Mouse (Mus musculus): ENCODE results near the gene Hist1h2bq. TPM values are rescaled to one million over a fixed set of nuclear protein-coding genes. Genes with fewer than 3 reads are reported as not detected.
A peak's percentile ranks its signal among the peaks of the same experiment; 100 is the strongest.
"Not testable (repeated sequence)": the region's sequence is repeated elsewhere in the genome, so short reads cannot be mapped to it uniquely, and the experiment has no call there.

Hist1h2bq gene
- polyA plus RNA-seq, 1 experiment from 2014 or later: 17.8 TPM

GRCm38 (mm10) chr13:21797163-21797562 is 12.8 kb downstream of the Hist1h2bq start:
- not testable (repeated sequence) for ATAC-seq (ENCODE audit: low FRiP score); H3K9me3 ChIP-seq (ENCODE audit: control insufficient read depth, low read length); H3K9ac ChIP-seq (ENCODE audit: low read depth, low read length); H3K4me3 ChIP-seq (ENCODE audit: low read depth, low read length); H3K36me3 ChIP-seq (ENCODE audit: control insufficient read depth, insufficient read depth, low read length); H3K27ac ChIP-seq (ENCODE audit: low read depth, low read length); DNase-seq (ENCODE audit: low spot score); H3K4me1 ChIP-seq (replicated peaks; ENCODE audit: control insufficient read depth, insufficient read depth, low read length); H3K27me3 ChIP-seq (ENCODE audit: control insufficient read depth, insufficient read depth, low read length); H3K4me2 ChIP-seq (replicated peaks; ENCODE audit: low read depth, low read length)

GRCm38 (mm10) chr13:21795584-21795983 is 14.4 kb downstream of the Hist1h2bq start:
- DNase-seq (ENCODE audit: low spot score): no peak

GRCm38 (mm10) chr13:21790601-21791283 is 19.3 kb downstream of the Hist1h2bq start:
- H3K27ac ChIP-seq (ENCODE audit: low read depth, low read length): 0 out of 2 replicates have a peak overlapping the region, but pooled peaks have one; percentile 33

More at GRCm38 (mm10) chr13:21795584-21795983, 14.4 kb downstream of the Hist1h2bq start:
- no peak for ATAC-seq (ENCODE audit: low FRiP score)
- Histone ChIP-seq H3K9me3 (ENCODE audit: control insufficient read depth, low read length) (no peaks in the 10 kb centered on the region), H3K9ac (ENCODE audit: low read depth, low read length) (no peak overlapping the region), H3K27ac (ENCODE audit: low read depth, low read length) (no peak overlapping the region), H3K27me3 (ENCODE audit: control insufficient read depth, insufficient read depth, low read length) (no peaks in the 10 kb centered on the region), H3K36me3 (ENCODE audit: control insufficient read depth, insufficient read depth, low read length) (no peaks in the 10 kb centered on the region), H3K4me2 (replicated peaks; ENCODE audit: low read depth, low read length) (no peak overlapping the region), H3K4me3 (ENCODE audit: low read depth, low read length) (no peak overlapping the region), H3K4me1 (replicated peaks; ENCODE audit: control insufficient read depth, insufficient read depth, low read length) (no peaks in the 10 kb centered on the region)
- WGBS: 90% methylated on average over 7 of the region's 7 CpGs

GRCm38 (mm10) chr13:21789925-21790324 is 20.1 kb downstream of the Hist1h2bq start:
- 62% methylated on average over 6 of the region's 6 CpGs for WGBS
- Histone ChIP-seq H3K9ac (ENCODE audit: low read depth, low read length) (no peak overlapping the region), H3K4me3 (ENCODE audit: low read depth, low read length) (no peak overlapping the region), H3K36me3 (ENCODE audit: control insufficient read depth, insufficient read depth, low read length) (no peaks in the 10 kb centered on the region), H3K4me1 (replicated peaks; ENCODE audit: control insufficient read depth, insufficient read depth, low read length) (0 out of 2 replicates have a peak, but pooled peaks cover 5% of the 10 kb centered on the region), H3K27me3 (ENCODE audit: control insufficient read depth, insufficient read depth, low read length) (no peaks in the 10 kb centered on the region), H3K9me3 (ENCODE audit: control insufficient read depth, low read length) (no peaks in the 10 kb centered on the region), H3K4me2 (replicated peaks; ENCODE audit: low read depth, low read length) (no peak overlapping the region), H3K27ac (ENCODE audit: low read depth, low read length) (no peak overlapping the region)
- DNase-seq (ENCODE audit: low spot score) (no peak), ATAC-seq (ENCODE audit: low FRiP score) (no peak)

More at GRCm38 (mm10) chr13:21790601-21791283, 19.3 kb downstream of the Hist1h2bq start:
- Histone ChIP-seq H3K27me3 (ENCODE audit: control insufficient read depth, insufficient read depth, low read length) (no peaks in the 10 kb centered on the region), H3K4me2 (replicated peaks; ENCODE audit: low read depth, low read length) (peak overlapping the region; percentile 19; the same call in 1 of the 2 replicates), H3K4me1 (replicated peaks; ENCODE audit: control insufficient read depth, insufficient read depth, low read length) (0 out of 2 replicates have a peak, but pooled peaks cover 5% of the 10 kb centered on the region), H3K36me3 (ENCODE audit: control insufficient read depth, insufficient read depth, low read length) (no peaks in the 10 kb centered on the region), H3K9me3 (ENCODE audit: control insufficient read depth, low read length) (no peaks in the 10 kb centered on the region), H3K4me3 (ENCODE audit: low read depth, low read length) (no peak overlapping the region), H3K9ac (ENCODE audit: low read depth, low read length) (peak overlapping the region; percentile 31; the same call in 1 of the 2 replicates)
- DNase-seq (ENCODE audit: low spot score) (peak; percentile 38), ATAC-seq (ENCODE audit: low FRiP score) (no peak)
- WGBS: 8% methylated on average over 17 of the region's 18 CpGs

DNA sequence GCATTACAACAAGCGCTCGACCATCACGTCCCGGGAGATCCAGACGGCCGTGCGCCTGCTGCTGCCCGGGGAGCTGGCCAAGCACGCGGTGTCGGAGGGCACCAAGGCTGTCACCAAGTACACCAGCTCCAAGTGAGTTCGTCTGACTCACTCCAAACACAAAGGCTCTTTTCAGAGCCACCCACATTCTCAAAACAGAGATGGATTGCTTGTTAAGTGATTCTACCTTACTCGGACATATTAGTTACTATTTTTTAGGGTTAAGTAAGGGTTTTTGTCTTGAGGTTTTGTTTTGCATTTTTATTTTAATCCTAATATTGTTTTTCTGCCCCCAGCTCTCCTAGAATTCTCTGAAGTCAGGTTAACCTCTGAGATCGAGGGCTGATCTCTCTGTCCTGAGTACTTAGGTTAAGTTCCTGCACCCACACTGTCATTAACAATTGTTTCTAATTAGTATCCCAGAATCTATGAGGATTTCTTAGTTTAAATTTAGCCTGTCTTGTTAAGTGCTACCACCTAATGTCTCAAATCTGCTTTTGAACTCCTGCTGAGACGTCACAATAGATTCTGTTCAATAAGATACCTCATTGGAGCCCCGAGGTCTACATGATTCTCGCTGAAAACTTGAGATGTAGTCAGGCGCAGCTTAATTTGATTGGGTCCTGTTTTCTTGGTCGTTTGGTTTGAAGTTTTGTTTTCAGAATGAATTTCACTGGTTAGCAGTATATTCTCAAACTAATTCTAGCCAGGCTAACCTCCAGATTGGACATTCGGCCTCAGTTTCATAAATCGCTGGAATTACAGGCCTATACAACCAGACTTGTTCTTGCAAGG is 22.0 kb downstream of the Hist1h2bq start:
- peak; percentile 53 for ATAC-seq (ENCODE audit: low FRiP score)
- Histone ChIP-seq H3K4me3 (ENCODE audit: low read depth, low read length) (peak overlapping the region; percentile 20; the same call in 1 of the 2 replicates), H3K4me1 (replicated peaks; ENCODE audit: control insufficient read depth, insufficient read depth, low read length) (0 out of 2 replicates have a peak, but pooled peaks cover 5% of the 10 kb centered on the region), H3K27ac (ENCODE audit: low read depth, low read length) (peak overlapping the region; percentile 74), H3K27me3 (ENCODE audit: control insufficient read depth, insufficient read depth, low read length) (no peaks in the 10 kb centered on the region), H3K4me2 (replicated peaks; ENCODE audit: low read depth, low read length) (peak overlapping the region; percentile 33), H3K36me3 (ENCODE audit: control insufficient read depth, insufficient read depth, low read length) (no peaks in the 10 kb centered on the region), H3K9ac (ENCODE audit: low read depth, low read length) (peak overlapping the region; percentile 31), H3K9me3 (ENCODE audit: control insufficient read depth, low read length) (no peaks in the 10 kb centered on the region)
- peak; percentile 44 for DNase-seq (ENCODE audit: low spot score)
- WGBS: 19% methylated on average over 10 of the region's 21 CpGs

DNA sequence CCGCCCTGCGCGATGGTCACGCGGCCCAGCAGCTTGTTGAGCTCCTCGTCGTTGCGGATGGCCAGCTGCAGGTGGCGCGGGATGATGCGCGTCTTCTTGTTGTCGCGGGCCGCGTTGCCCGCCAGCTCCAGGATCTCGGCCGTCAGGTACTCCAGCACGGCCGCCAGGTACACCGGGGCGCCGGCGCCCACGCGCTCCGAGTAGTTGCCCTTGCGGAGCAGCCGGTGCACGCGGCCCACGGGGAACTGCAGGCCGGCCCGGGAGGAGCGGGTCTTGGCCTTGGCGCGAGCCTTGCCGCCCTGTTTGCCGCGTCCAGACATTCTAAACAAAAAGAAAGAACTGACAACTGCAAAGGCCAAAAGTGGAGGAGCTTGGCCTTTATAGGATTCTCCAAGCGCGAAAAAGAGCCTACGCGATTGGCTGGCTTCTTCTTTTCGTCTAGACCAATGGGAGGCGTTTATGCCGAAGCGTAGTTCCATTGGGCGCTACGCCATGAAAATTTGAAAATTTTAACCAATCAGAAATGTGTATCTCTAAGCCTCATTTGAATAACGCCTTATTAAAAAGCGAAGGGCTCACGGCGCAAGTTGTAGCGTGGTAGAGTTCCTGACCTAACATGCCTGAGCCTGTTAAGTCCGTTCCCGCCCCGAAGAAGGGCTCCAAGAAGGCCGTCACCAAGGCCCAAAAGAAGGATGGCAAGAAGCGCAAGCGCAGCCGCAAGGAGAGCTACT is 22.9 kb downstream of the Hist1h2bq start, which contains the start of the genes Hist1h2an and Hist1h2bp:
Gene Hist1h2an (minus strand): TSS at position 320 of the 731 bp plus-strand sequence.
Gene Hist1h2bp (plus strand): TSS at position 563 of the 731 bp plus-strand sequence.
- WGBS: under 1% methylated on average over 36 of the region's 63 CpGs
- peak within 1 kb of the TSS; percentile 30 for H3K4me3 ChIP-seq (ENCODE audit: low read depth, low read length)
- H3K9ac ChIP-seq (ENCODE audit: low read depth, low read length): peak within 1 kb of the TSS; percentile 53
- peak within 1 kb of the TSS; percentile 84 for H3K27ac ChIP-seq (ENCODE audit: low read depth, low read length)
- not testable (repeated sequence) for H3K36me3 ChIP-seq (ENCODE audit: control insufficient read depth, insufficient read depth, low read length); H3K4me1 ChIP-seq (replicated peaks; ENCODE audit: control insufficient read depth, insufficient read depth, low read length); H3K9me3 ChIP-seq (ENCODE audit: control insufficient read depth, low read length); H3K27me3 ChIP-seq (ENCODE audit: control insufficient read depth, insufficient read depth, low read length)
- ATAC-seq (ENCODE audit: low FRiP score) (peak; percentile 96), DNase-seq (ENCODE audit: low spot score) (peak; percentile 91)
- peak within 1 kb of the TSS; percentile 45 for H3K4me2 ChIP-seq (replicated peaks; ENCODE audit: low read depth, low read length)

GRCm38 (mm10) chr13:21786189-21786898 is 23.7 kb downstream of the Hist1h2bq start:
- H3K36me3 ChIP-seq (ENCODE audit: control insufficient read depth, insufficient read depth, low read length): no peaks in the 10 kb centered on the region
- H3K4me3 ChIP-seq (ENCODE audit: low read depth, low read length): peak overlapping the region; percentile 30
- WGBS: 6% methylated on average over 8 of the region's 8 CpGs
- H3K9me3 ChIP-seq (ENCODE audit: control insufficient read depth, low read length): no peaks in the 10 kb centered on the region
- H3K27me3 ChIP-seq (ENCODE audit: control insufficient read depth, insufficient read depth, low read length): no peaks in the 10 kb centered on the region
- H3K4me1 ChIP-seq (replicated peaks; ENCODE audit: control insufficient read depth, insufficient read depth, low read length): 0 out of 2 replicates have a peak, but pooled peaks cover 5% of the 10 kb centered on the region
- peak overlapping the region; percentile 84 for H3K27ac ChIP-seq (ENCODE audit: low read depth, low read length)
- no peak for ATAC-seq (ENCODE audit: low FRiP score)
- H3K4me2 ChIP-seq (replicated peaks; ENCODE audit: low read depth, low read length): peak overlapping the region; percentile 45
- DNase-seq (ENCODE audit: low spot score): peak; percentile 51
- peak overlapping the region; percentile 53; the same call in 1 of the 2 replicates for H3K9ac ChIP-seq (ENCODE audit: low read depth, low read length)

Data from hindbrain, embryonic 11.5 days (tissue).